8 mouse cellular contexts compared by ENCODE assay signal in the genomic region with DNA sequence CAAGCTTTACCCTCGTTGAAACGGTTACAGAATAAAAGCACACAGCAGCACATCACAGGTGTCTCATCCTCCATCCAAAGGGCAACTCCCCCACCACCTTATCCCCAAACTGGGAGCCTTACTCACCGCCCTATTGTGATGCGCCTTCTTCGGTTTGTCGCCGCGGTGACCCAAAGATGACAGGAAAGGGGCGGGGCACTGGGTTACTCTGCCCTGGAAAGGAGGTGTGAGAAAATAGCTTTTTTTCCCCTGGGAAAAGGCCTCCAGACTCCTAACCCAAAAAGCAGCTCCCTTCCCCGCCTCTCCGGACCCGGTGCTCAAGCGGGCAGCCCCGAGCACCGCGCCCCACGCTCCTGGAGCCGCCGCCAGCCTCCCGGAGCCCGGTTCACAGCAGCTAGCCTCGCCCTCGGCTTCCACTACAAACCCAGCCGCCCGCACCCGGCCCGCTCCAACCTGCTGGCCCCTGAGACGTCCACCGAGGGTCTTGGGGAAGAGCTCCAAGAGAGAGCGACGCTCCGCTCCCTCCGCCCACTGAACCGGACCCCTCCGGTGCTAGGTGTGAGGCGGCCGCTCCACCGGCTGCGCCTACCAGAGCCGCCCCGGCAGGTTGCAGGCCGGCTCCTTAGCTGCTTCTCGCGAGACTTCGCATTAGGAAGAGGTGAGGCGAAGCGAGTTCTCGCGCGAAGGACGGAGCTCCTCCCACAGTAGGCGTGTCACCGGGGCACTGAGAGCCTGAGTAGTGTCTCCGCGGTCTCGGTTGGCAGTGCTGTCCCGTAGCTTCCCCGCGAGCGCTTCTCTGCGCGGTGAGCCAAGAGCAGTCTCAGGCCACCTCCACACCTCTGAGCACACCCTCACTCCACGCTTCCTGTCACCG. TPM values are rescaled to one million over a fixed set of nuclear protein-coding genes. Genes with fewer than 3 reads are reported as not detected.
DNase-seq lines count a peak whose midpoint lies in the region; ATAC-seq lines count a peak whose summit lies in the region.

A gene (minus strand): TSS at position 647 of the 874 bp plus-strand sequence.

- H3K9me3 ChIP-seq in lung, embryonic 16.5 days (ENCODE audit: control insufficient read depth, low read length) = no peaks in the 10 kb centered on the region

- peak; percentile 89 for DNase-seq in MEL-GATA-1-ER (ENCODE audit: extremely low read depth, low read depth)
- DNase-seq in cerebellum, adult 8-10 months = peak; percentile 96
- peak; percentile 97 for DNase-seq in forelimb bud, embryonic 11.5 days (ENCODE audit: low read depth, low spot score)
- peak; percentile 85 for DNase-seq in layer of hippocampus, adult 9-10 months (ENCODE audit: low spot score)
- peak; percentile 83 for DNase-seq in ovary, postnatal 10 days (ENCODE audit: low spot score)
- DNase-seq in thymus, postnatal 10 days (ENCODE audit: low spot score in 2 of 2) = peak; percentile 98 to 99

- peak; percentile 96 for ATAC-seq in hematopoietic stem cell, adult 5-6 weeks (replicated peaks in 1 of 2; ENCODE audit: insufficient read depth in 1 of 2, low FRiP score in 2 of 2, low TSS enrichment in 1 of 2, low read depth in 1 of 2, poor library complexity in 2 of 2, severe bottlenecking in 2 of 2)
- peak; percentile 100 for ATAC-seq in lung, embryonic 16.5 days (ENCODE audit: low read depth)

- H3K9ac ChIP-seq in lung, embryonic 16.5 days (ENCODE audit: low read length) = peak within 1 kb of the TSS; percentile 87

- H3K36me3 ChIP-seq in lung, embryonic 16.5 days (ENCODE audit: control insufficient read depth, insufficient read depth, low read length) = no peaks in the 10 kb centered on the region

- peak within 1 kb of the TSS; percentile 96 for H3K4me2 ChIP-seq in lung, embryonic 16.5 days (ENCODE audit: low read depth, low read length)

- H3K4me3 ChIP-seq in lung, embryonic 16.5 days (ENCODE audit: low read length) = peak within 1 kb of the TSS; percentile 86

- under 1% methylated on average over 61 of the region's 64 CpGs for WGBS in lung, embryonic 16.5 days

- peak within 1 kb of the TSS; percentile 81 for H3K27ac ChIP-seq in lung, embryonic 16.5 days (ENCODE audit: low read length)

- H3K27me3 ChIP-seq in lung, embryonic 16.5 days (ENCODE audit: control insufficient read depth, insufficient read depth, low read depth, low read length) = no peaks in the 10 kb centered on the region

- H3K4me1 ChIP-seq in lung, embryonic 16.5 days (replicated peaks; ENCODE audit: control insufficient read depth, insufficient read depth, low read length) = peaks cover 8% of the 10 kb centered on the region; the same call in 1 of the 2 replicates

RNA-seq across cellular contexts. Expression of the gene that starts here (rescaled TPM):
- total RNA-seq in hematopoietic stem cell, adult 5-6 weeks (2017) = 27.8 and 31.7 TPM in 2 replicates
- polyA plus RNA-seq in lung, embryonic 16.5 days (2015; fragmentation: Nextera tagmentation; extraction: Ambion mirVana) = 23.0 and 24.8 TPM in 2 replicates

Comparison
In these comparisons a context has a peak if more than half of its experiments do, and no peak if none do; other contexts are left out.
1. Peak in every context shown above with its lines: DNase-seq, ATAC-seq, H3K4me3 ChIP-seq and H3K27ac ChIP-seq.